Mouse (Mus musculus): ENCODE data around the gene Sec11a.

DNA sequence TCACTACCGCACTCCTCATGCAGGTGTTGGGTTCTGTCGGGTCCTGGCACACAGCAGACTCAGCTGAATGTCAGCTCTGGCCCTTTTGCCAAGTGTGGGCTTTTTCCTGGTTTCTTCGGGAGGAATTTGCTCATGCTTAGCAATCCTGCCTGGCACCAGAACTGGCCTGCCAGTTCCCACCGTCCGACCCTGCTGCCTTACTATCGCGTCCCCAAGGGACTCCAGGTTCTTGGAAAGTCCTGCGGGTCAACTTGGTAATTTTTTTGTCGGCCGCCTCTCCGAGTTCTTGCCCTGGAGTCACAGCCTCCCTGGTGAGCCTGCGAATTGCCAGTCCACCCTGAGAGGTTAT lies 45.0 kb upstream of the Sec11a start:
- no peak for TF ChIP-seq GATA1 (IDR thresholded peaks at IDR 0.05; ENCODE audit: low read length)
- no peak for TF ChIP-seq TAL1 (IDR thresholded peaks at IDR 0.05; ENCODE audit: low read length)

Measured in erythroblast, embryonic 14.5 days (primary cell).